Mouse (Mus musculus): ENCODE data around the gene Pcgf6. TPM values are rescaled to one million over a fixed set of nuclear protein-coding genes. Genes with fewer than 3 reads are reported as not detected.

Pcgf6 gene
- polyA plus RNA-seq (2015; fragmentation: Nextera tagmentation; extraction: Ambion mirVana) = 28.9 and 32.3 TPM in 2 replicates

GRCm38 (mm10) chr19:47050271-47051032, at the start of gene Pcgf6:
Pcgf6 (minus strand) TSS chr19:47050906.
- under 1% methylated on average over 75 of the region's 75 CpGs for WGBS
- peak; percentile 95 for ATAC-seq

GRCm38 (mm10) chr19:47090550-47091156, 39.9 kb upstream of the Pcgf6 start, which contains the start of the genes Usmg5 and Pdcd11:
Usmg5 (minus strand) TSS chr19:47090647.
Pdcd11 (plus strand) TSS chr19:47090768.
- Histone ChIP-seq H3K27ac (ENCODE audit: low read length) (peak within 1 kb of the TSS; percentile 64), H3K4me2 (ENCODE audit: low read length) (peak within 1 kb of the TSS; percentile 88), H3K4me3 (replicated peaks; ENCODE audit: low read length) (peak within 1 kb of the TSS; percentile 78), H3K9ac (replicated peaks; ENCODE audit: low read depth, low read length) (peak within 1 kb of the TSS; percentile 91), H3K36me3 (ENCODE audit: control insufficient read depth, insufficient read depth) (peaks cover 7% of the 10 kb centered on the region), H3K27me3 (replicated peaks; ENCODE audit: control insufficient read depth, insufficient read depth, low read length) (no peaks in the 10 kb centered on the region), H3K4me1 (replicated peaks; ENCODE audit: control insufficient read depth, insufficient read depth, low read length) (peaks cover 20% of the 10 kb centered on the region), H3K9me3 (ENCODE audit: control insufficient read depth, low read length) (no peaks in the 10 kb centered on the region)
- under 1% methylated on average over 56 of the region's 56 CpGs for WGBS
- ATAC-seq = peak; percentile 100

More at GRCm38 (mm10) chr19:47050271-47051032, at the start of gene Pcgf6:
- Histone ChIP-seq H3K9ac (replicated peaks; ENCODE audit: low read depth, low read length) (peak within 1 kb of the TSS; percentile 94), H3K36me3 (ENCODE audit: control insufficient read depth, insufficient read depth) (peaks cover 8% of the 10 kb centered on the region; the same call in 1 of the 2 replicates), H3K27me3 (replicated peaks; ENCODE audit: control insufficient read depth, insufficient read depth, low read length) (no peaks in the 10 kb centered on the region), H3K4me1 (replicated peaks; ENCODE audit: control insufficient read depth, insufficient read depth, low read length) (peaks cover 20% of the 10 kb centered on the region), H3K9me3 (ENCODE audit: control insufficient read depth, low read length) (no peaks in the 10 kb centered on the region), H3K4me3 (replicated peaks; ENCODE audit: low read length) (peak within 1 kb of the TSS; percentile 98), H3K4me2 (ENCODE audit: low read length) (peak within 1 kb of the TSS; percentile 78), H3K27ac (ENCODE audit: low read length) (peak within 1 kb of the TSS; percentile 84)

GRCm38 (mm10) chr19:47089718-47090525, 39.2 kb upstream of the Pcgf6 start:
- ATAC-seq = peak; percentile 61
- Histone ChIP-seq H3K27me3 (replicated peaks; ENCODE audit: control insufficient read depth, insufficient read depth, low read length) (no peaks in the 10 kb centered on the region), H3K36me3 (ENCODE audit: control insufficient read depth, insufficient read depth) (peaks cover 9% of the 10 kb centered on the region), H3K4me2 (ENCODE audit: low read length) (peak overlapping the region; percentile 62), H3K27ac (ENCODE audit: low read length) (peak overlapping the region; percentile 64), H3K9ac (replicated peaks; ENCODE audit: low read depth, low read length) (peak overlapping the region; percentile 91), H3K4me1 (replicated peaks; ENCODE audit: control insufficient read depth, insufficient read depth, low read length) (peaks cover 20% of the 10 kb centered on the region), H3K4me3 (replicated peaks; ENCODE audit: low read length) (peak overlapping the region; percentile 78), H3K9me3 (ENCODE audit: control insufficient read depth, low read length) (no peaks in the 10 kb centered on the region)
- WGBS = 2% methylated on average over 36 of the region's 36 CpGs

DNA sequence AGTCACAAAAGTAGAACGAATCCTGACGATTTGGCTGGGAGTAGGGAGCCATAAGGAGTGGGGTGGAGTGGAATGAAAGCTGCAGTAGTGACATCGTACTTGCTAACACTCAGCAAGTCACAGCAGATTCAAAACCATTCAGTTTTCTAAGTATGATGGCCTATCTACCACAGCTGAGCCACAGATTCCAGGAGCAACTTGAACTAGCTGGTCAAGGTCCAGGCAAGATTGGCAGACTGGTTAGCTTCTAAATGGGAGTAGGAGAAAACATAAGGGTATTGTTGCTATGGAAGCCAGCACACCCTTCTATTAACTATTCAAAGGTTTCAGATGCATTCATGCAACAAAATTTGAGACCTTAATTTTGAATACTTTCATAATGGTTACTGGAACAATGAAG, 37.5 kb upstream of the Pcgf6 start:
- no peak overlapping the region for H3K9ac ChIP-seq (replicated peaks; ENCODE audit: low read depth, low read length)
- no peak overlapping the region for H3K4me3 ChIP-seq (replicated peaks; ENCODE audit: low read length)
- no peak overlapping the region for H3K27ac ChIP-seq (ENCODE audit: low read length)
- H3K27me3 ChIP-seq (replicated peaks; ENCODE audit: control insufficient read depth, insufficient read depth, low read length) = no peaks in the 10 kb centered on the region
- peaks cover 18% of the 10 kb centered on the region for H3K36me3 ChIP-seq (ENCODE audit: control insufficient read depth, insufficient read depth)
- ATAC-seq = no peak
- H3K4me1 ChIP-seq (replicated peaks; ENCODE audit: control insufficient read depth, insufficient read depth, low read length) = peaks cover 20% of the 10 kb centered on the region
- WGBS = 81% methylated on average over 3 of the region's 3 CpGs
- H3K4me2 ChIP-seq (ENCODE audit: low read length) = no peak overlapping the region
- no peaks in the 10 kb centered on the region for H3K9me3 ChIP-seq (ENCODE audit: control insufficient read depth, low read length)

DNA sequence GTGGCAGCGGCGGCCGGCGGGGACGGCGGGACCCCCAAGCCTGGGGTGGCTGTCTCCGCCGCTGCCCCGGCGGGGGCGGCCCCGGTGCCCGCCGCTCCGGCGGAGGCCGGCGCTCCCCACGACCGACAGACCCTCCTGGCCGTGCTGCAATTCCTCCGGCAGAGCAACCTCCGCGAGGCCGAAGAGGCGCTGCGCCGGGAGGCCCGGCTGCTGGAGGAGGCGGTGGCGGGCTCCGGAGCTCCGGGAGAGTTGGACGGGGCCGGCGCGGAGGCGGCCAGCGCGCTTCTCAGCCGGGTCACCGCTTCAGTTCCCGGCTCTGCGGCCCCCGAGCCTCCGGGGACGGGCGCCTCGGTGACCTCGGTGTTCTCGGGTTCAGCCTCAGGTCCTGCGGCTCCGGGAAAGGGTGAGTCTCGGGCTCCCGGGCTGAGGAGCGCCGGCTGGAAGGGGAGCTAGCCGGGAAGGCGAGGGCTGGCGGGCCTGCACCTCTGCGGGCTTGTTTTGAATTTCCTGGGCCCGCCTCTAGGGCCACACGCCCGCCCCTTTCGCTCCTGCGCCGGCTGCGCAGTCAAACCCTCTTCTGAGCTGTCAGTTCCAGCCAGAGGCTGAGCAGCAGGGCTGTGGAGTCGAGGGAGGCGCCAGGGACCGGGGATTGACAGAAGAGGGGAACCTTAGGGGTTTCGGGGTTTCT, 17.4 kb upstream of the Pcgf6 start:
- ATAC-seq = peak; percentile 93
- Histone ChIP-seq H3K27ac (ENCODE audit: low read length) (peak overlapping the region; percentile 91), H3K9me3 (ENCODE audit: control insufficient read depth, low read length) (no peaks in the 10 kb centered on the region), H3K4me1 (replicated peaks; ENCODE audit: control insufficient read depth, insufficient read depth, low read length) (peaks cover 10% of the 10 kb centered on the region), H3K27me3 (replicated peaks; ENCODE audit: control insufficient read depth, insufficient read depth, low read length) (no peaks in the 10 kb centered on the region), H3K36me3 (ENCODE audit: control insufficient read depth, insufficient read depth) (peaks cover 9% of the 10 kb centered on the region), H3K9ac (replicated peaks; ENCODE audit: low read depth, low read length) (peak overlapping the region; percentile 86), H3K4me3 (replicated peaks; ENCODE audit: low read length) (peak overlapping the region; percentile 89), H3K4me2 (ENCODE audit: low read length) (peak overlapping the region; percentile 78)
- under 1% methylated on average over 72 of the region's 72 CpGs for WGBS

- H3K27me3 ChIP-seq (replicated peaks; ENCODE audit: control insufficient read depth, insufficient read depth, low read length) = no peaks in the 10 kb centered on the region
- peak; percentile 82 for ATAC-seq
- peaks cover 3% of the 10 kb centered on the region; the same call in 1 of the 2 replicates for H3K9me3 ChIP-seq (ENCODE audit: control insufficient read depth, low read length)
- H3K36me3 ChIP-seq (ENCODE audit: control insufficient read depth, insufficient read depth) = peaks cover 2% of the 10 kb centered on the region
- 9% methylated on average over 49 of the region's 49 CpGs for WGBS
- H3K9ac ChIP-seq (replicated peaks; ENCODE audit: low read depth, low read length) = peak within 1 kb of the TSS; percentile 86
- peak within 1 kb of the TSS; percentile 91 for H3K27ac ChIP-seq (ENCODE audit: low read length)
- H3K4me2 ChIP-seq (ENCODE audit: low read length) = peak within 1 kb of the TSS; percentile 78
- peak within 1 kb of the TSS; percentile 89 for H3K4me3 ChIP-seq (replicated peaks; ENCODE audit: low read length)
- H3K4me1 ChIP-seq (replicated peaks; ENCODE audit: control insufficient read depth, insufficient read depth, low read length) = peaks cover 10% of the 10 kb centered on the region
Observed at GRCm38 (mm10) chr19:47067096-47067882, 16.6 kb upstream of the Pcgf6 start, which contains the start of gene Taf5. Taf5 (plus strand) TSS chr19:47067746.

- Histone ChIP-seq H3K36me3 (ENCODE audit: control insufficient read depth, insufficient read depth) (no peaks in the 10 kb centered on the region; the same call in 1 of the 2 replicates), H3K9me3 (ENCODE audit: control insufficient read depth, low read length) (peaks cover 3% of the 10 kb centered on the region; the same call in 1 of the 2 replicates), H3K27ac (ENCODE audit: low read length) (no peak overlapping the region), H3K4me2 (ENCODE audit: low read length) (no peak overlapping the region), H3K4me1 (replicated peaks; ENCODE audit: control insufficient read depth, insufficient read depth, low read length) (peaks cover 10% of the 10 kb centered on the region), H3K4me3 (replicated peaks; ENCODE audit: low read length) (no peak overlapping the region), H3K27me3 (replicated peaks; ENCODE audit: control insufficient read depth, insufficient read depth, low read length) (no peaks in the 10 kb centered on the region), H3K9ac (replicated peaks; ENCODE audit: low read depth, low read length) (no peak overlapping the region)
- 89% methylated on average over 3 of the region's 3 CpGs for WGBS
- no peak for ATAC-seq
Observed at GRCm38 (mm10) chr19:47065860-47066259, 15.2 kb upstream of the Pcgf6 start.

GRCm38 (mm10) chr19:47057684-47058083, 7.0 kb upstream of the Pcgf6 start:
- H3K9ac ChIP-seq (replicated peaks; ENCODE audit: low read depth, low read length) = no peak overlapping the region
- no peaks in the 10 kb centered on the region for H3K36me3 ChIP-seq (ENCODE audit: control insufficient read depth, insufficient read depth)
- H3K27me3 ChIP-seq (replicated peaks; ENCODE audit: control insufficient read depth, insufficient read depth, low read length) = no peaks in the 10 kb centered on the region
- H3K4me2 ChIP-seq (ENCODE audit: low read length) = no peak overlapping the region
- no peak overlapping the region for H3K27ac ChIP-seq (ENCODE audit: low read length)
- no peaks in the 10 kb centered on the region for H3K4me1 ChIP-seq (replicated peaks; ENCODE audit: control insufficient read depth, insufficient read depth, low read length)
- H3K9me3 ChIP-seq (ENCODE audit: control insufficient read depth, low read length) = peaks cover 3% of the 10 kb centered on the region; the same call in 1 of the 2 replicates
- 56% methylated on average over 1 of the region's 1 CpGs for WGBS
- no peak for ATAC-seq
- H3K4me3 ChIP-seq (replicated peaks; ENCODE audit: low read length) = no peak overlapping the region

All from forebrain, embryonic 16.5 days (tissue).